Mouse (Mus musculus): ENCODE data around the gene Syngr4. TPM values are rescaled to one million over a fixed set of nuclear protein-coding genes. Genes with fewer than 3 reads are reported as not detected.
"Not testable (repeated sequence)": the region's sequence is repeated elsewhere in the genome, so short reads cannot be mapped to it uniquely, and the experiment has no call there.

Gene Syngr4
- total RNA-seq, 2 experiments from 2014 or later = not detected

DNA sequence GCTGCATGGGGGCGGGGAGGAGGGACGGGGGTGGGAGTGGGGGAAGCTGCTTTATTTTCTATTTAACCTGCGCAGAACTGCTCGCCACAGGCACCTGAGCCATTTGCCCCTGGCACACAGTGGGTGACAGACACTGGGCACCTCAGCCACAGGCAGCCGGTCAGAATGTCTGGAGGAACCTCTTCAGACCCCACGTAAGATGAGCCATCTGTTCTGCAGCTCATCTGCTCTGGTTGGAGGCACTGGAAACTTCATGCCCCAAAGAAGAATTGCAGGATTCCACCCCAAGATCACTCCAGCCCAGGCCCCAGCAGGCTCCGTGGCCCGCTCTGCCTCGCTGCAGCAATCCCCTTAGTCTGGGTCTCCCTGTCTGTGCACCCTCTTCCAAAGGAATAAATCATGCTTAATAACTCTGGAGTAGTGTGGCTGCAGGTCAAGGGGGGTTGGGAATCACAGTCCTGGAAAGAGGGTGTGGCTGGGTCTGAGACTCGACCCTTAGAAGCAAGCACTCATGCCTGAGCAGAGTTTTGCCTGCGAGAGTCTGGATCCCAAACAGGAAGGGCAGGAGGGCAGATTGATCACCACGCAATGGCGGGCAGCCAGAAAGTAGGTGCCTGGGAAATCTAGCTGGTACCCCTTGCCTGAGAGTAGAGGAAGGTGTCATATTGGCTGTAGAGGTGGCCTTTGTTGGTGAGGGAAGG is 20.6 kb upstream of the Syngr4 start:
- DNase-seq = peak in 1 of 2 experiments; percentile 20

DNA sequence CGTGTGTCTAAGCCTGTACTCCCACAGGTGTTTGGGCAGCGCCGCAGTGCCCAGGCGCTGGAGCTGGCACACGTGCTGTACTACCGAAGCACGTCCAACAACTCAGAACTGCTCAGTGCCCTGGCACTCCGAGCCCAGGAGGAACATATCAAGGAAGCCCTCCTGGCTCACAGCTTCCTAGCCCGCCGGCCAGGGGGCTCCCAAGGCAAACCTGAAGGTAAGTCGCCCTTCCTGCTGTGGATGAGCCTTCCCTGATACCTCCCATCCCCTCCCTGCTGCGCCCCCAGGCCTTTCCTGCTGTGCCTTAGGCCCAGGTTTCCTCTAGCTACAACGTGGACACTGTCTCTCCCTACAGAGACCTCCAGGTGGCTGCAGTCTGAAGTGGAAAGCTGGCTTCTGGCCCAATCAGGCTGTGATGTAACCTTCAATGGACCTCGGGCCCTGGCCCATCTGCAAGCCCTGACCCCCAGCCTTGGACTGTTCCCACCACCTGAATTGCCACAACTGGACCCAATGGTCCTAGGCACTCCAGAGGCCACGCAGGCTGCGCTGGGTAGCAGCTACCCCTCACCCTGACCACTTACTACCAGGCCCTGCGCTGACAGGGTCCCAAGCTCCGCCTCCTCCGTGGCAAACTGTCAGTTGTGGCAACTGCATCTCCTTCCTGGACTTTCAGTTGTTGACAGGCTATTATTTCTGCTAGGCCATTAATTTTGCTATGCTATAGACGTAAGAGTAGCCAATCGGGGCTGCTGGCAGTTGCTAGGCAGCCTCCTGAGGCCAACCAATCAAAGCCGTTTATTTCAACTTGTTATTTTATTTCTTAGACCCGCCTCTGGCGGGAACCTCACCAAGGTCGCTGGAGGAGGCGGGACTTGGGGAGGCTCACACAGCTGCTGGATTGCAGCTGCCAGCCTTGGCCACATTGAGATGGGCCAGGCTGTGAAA is 19.8 kb upstream of the Syngr4 start:
- peak; percentile 78 to 82 for DNase-seq
- intact Hi-C loops (cut with DNase I) = no loop called here

More for the DNA sequence above, 20.6 kb upstream of the Syngr4 start:
- intact Hi-C loops (cut with DNase I) = no loop called here

DNA sequence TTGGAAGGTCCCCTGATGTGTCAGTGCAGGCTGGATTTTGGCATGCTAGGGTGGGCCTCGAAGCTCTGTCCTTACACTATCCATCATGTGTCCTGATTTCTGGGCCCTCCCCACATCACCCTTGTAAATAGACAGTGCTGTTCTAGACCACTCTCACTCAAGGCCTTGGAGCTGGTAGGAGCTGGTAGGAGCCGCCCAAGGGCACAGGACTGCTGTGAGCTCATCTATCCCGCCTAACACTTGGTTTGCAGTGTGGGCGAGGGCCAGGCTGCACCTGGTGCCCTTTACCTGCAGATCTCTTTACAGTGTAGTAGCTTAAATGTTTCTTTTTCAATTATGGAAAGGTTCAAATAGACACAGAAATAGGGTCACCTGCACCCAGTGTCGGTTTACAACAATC is 18.5 kb upstream of the Syngr4 start:
- intact Hi-C loops (cut with DNase I) = no loop called here
- no peak for DNase-seq

DNA sequence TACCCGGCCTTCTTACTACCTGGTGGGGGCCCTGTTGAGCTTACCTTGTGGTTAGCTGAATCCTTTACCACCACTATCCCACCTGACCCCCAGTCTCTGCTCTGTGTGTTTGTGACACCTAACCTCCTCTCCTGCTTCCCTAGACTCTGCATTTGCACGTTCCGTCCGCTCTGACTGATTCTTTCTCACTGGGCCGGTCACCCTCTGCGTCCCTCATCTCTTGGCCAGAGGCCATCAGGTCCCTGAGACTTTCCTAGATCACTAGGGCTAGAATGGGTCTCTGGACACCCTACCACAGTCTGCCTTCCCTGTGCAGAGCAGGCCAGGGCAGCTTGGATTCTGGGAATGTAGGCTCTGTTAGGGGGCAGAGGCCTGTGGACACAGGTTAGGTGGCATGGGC is 17.6 kb upstream of the Syngr4 start:
- intact Hi-C loops (cut with DNase I) = no loop called here
- no peak for DNase-seq

DNA sequence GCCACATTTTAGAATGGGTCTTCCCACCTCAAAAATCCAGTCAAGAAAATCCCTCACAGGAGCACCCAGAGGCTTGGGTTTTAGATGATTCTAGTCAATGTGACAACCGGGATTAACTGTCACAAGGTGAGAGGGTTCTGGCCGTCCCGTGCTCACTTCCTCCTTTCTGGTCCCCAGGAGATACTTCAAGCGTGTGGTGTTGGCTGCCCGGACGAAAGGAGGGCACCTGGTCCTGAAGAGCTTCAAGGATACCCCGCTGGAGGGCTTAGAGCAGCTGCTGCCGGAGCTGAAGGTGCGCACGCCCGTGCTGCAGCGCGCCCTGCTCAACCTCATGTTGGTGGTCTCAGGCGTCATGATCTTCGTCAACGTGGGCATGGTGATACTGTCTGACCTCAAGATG is 12.6 kb upstream of the Syngr4 start:
- no peak for DNase-seq
- intact Hi-C loops (cut with DNase I) = no loop called here

DNA sequence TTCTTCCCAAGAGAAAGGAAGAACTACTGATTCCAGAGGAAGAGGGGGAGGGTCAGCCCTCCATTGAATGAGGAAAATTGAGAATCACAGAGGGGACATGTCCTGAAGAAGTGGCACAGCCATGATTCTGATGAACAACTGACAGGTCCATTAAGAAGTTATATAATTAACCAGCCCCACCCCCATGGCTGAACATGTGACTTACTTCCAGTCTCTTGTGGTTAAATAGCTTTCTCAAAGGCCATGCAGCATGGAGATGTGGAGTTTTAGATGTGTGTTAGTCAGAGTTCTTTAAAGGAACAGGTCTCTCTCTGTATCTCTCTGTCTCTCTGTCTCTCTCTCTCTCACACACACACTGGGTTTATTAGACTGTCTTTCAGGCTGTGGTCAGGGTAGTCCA is 11.9 kb upstream of the Syngr4 start:
- no peak for DNase-seq
- intact Hi-C loops (cut with DNase I) = no loop called here

DNA sequence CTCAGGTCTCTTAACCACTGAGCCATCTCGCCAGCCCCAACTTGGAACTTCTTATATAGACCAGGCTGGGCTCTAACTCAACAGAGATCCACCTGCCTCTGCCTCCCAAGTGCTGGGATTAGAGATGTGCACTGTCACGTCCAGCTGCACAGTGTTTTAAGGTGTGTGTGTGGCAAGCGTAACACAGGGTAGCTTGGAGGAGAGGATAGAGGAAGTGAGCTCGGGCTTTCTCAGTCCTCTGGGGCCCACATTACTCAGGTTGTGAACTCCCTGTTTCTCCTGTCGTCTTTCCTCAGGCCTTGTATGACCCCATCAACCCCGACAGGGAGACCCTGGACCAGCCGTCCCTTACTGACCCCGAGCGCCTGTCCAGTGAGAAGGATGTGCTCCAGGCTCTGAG is 10.1 kb upstream of the Syngr4 start:
- DNase-seq = no peak
- intact Hi-C loops (cut with DNase I) = no loop called here

DNA sequence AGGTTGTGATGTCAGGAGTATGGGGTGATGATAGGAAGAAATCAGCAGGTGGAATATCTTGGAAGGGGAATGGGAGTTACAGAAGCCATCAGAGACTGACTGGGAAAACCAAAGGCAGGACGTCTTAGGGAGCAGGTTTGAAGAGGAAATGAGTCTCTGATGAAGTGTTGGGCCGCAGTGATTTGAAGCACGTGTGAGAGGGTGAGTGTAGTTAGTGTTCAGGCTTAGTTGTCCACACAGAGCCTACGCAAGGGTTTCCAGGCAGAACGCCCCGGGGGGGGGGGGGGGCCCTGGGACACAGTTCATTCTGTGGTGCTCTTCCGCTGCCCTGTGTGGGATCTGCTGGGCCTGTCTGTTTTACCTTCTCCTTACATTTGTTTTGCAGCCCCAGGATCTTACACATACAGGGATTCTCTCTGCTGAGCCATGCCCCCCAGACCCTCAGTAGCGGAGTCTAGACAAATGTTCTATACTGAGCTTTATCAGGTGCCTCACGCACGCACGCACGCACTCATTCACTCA is 6.0 kb upstream of the Syngr4 start:
- no peak for DNase-seq
- intact Hi-C loops (cut with DNase I) = no loop called here

DNA sequence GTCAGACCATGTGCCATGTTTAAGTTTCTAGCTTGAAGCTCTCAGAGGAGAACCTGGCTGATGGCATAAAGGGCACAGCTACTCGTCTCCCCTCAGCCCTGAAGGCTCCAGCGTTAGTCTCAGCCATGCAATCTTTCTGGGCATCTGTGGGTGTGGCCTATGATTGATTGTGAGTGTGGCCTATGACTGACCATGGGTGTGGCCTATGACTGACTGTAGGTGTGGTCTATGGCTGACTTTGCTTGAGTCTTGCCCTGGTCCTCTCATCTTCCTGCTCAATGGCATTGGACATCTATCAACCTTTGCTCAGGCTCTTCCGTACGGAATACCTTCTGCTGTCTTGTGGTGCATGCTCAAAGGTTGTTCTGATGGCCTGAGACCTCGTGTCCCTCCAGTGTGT is 5.0 kb upstream of the Syngr4 start:
- no peak for DNase-seq
- intact Hi-C loops (cut with DNase I) = no loop called here

DNA sequence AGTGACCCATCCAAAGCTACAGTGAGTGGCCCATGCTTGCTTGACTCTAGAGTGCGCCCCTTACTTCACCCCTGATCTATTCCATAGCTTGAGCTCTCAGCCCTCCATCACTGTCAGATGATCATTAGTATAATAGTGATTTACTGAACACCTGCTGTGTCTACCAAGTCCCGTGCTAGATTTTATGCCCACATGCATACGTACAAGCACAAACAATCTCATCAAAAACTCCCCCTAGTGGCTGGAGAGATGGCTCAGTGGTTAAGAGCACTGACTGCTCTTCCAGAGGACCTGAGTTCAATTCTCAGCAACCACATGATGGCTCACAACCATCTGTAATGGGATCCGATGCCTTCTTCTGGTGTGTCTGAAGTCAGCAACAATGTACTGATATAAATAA is 1.6 kb upstream of the Syngr4 start:
- intact Hi-C loops (cut with DNase I); DNase-seq: not testable (repeated sequence)

DNA sequence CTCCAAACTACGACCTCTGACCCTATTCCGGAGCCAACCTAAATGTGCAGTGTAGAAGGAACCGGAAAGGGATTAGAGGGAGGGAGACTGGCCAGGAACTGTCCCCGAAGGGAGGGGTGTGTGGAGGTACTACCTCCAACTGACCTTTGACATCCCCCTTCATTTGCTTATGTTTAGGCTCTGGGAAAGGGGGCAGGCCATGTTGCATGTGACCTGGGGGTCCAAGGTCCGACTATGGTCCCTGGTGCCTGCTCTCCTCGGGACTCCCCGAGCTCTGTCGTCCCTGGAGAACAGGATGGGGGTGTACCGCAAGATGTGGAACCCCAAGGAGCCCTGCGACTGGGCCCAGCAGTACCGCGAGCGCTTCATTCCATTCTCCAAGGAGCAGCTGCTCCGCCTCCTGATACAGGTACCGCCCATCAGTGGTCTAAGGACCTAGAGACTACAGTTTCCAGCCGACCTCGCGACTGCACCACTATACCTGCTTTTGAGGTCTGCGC is 794 bp upstream of the Syngr4 start:
- intact Hi-C loops (cut with DNase I) = loop anchor here (2.0 kb wide), 2 partner anchors 23 to 25 kb away; partner anchors contain the start of genes Emp3 and Kdelr1
- DNase-seq = peak; percentile 44 to 61

DNA sequence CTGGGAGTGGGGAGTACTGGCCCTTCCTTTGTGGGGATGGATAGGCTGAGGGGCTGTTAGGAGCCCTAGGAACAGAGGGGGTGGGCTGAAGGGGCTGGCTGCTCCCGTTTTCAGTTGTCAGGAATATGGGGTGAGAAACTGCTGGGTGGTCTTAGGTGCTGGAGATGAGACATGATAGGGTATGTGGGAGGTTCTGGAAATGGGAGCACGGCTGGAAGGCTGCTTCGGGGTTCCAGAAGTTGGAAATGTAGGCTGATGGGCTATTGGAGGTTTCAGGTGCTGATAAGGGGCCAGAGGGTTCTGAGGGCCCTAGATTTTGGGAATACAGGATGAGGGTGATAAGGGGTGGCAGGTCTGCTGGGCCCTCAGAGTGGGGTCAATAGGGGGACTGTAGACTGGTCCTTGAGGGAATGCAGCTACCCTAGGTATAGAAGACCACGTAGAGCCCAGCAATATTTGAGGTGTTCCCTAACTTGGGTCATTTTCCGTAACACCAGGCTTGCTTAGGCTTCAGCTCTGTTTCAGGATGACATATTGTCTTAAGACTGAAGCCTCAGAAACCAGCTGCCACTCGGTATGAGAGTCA is 490 bp downstream of the Syngr4 start:
- DNase-seq = no peak
- intact Hi-C loops (cut with DNase I) = loop anchor here (2.0 kb wide), 2 partner anchors 23 to 25 kb away; partner anchors contain the start of genes Emp3 and Kdelr1

DNA sequence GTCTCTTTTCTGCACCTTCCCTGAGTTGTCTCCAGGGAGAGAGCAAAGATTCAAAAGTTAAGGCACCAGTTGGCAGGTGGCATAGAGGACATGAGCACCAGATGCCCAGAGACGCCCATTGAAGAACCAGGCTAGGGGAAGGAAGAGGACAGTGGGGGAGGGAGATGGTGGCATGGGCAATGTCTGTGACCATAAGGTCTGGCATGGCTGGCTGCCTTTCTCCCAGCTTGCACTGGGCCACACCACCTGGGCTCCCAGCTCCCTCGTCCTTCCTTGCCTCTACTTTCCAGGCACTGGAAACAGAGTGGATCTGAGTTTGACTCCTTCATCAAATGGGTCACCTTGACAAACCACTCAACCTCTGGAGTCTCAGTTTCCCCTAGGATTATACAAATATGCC is 3.9 kb downstream of the Syngr4 start:
- intact Hi-C loops (cut with DNase I) = no loop called here

DNA sequence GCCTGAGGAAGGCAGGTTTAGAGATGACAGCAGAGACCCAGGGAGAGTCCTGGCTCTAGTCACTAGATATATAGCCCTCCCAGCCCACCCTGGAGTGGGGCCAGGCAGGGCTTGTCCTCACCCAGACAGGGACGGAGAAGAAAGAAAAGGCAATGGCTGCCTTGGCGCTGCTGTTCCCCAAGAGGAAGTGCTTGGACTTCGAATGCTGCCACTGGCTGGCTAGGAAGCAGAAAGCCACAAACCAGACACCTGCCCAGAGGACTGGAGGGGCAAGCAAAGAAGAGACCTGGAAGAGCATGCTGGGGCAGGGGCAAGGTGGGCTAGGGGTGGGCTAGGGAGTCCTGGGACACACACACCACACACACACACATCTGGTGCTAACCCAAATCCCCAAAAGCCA is 9.3 kb downstream of the Syngr4 start:
- DNase-seq = no peak
- intact Hi-C loops (cut with DNase I) = no loop called here

More for the DNA sequence above, 3.9 kb downstream of the Syngr4 start:
- no peak for DNase-seq

DNA sequence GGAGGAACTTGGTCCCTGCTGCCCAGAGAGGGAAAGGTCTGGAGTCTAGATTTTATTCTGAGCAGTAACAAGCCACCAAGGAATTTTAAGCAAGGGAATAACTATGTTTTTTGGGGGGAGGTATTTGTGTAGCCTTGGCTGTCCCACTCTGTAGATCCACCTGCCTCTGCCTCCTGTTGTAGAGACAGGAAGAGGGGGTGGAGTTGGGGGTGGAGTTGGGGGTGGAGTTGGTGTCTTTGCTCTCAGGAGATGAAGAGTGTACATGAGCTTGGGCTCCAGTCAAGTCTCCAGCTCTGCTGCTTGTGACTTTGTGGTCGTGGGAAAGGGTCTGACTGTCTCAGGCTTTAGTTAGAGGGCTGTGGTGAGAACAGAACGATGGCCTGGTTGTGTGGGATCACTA is 15.5 kb downstream of the Syngr4 start:
- DNase-seq = no peak
- intact Hi-C loops (cut with DNase I) = no loop called here

DNA sequence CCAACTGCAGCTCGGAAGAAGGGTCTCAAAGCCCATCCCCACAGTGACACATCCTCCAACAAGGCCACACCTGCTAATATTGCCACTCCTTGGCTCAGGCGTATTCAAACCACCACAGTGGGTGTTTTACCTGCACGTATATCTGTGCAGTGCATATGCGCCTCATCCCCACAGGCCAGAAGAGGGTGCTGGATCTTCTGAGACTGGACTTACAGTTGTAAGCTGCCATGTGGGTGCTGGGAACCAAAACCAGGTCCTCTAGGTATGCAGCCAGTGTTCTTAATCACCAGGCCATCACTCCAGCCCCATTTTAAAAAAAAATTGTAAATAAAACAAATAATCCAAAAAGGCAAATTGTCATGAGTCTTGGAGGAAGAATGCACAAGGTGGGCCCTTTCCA is 16.0 kb downstream of the Syngr4 start:
- no peak for DNase-seq
- intact Hi-C loops (cut with DNase I) = no loop called here

DNA sequence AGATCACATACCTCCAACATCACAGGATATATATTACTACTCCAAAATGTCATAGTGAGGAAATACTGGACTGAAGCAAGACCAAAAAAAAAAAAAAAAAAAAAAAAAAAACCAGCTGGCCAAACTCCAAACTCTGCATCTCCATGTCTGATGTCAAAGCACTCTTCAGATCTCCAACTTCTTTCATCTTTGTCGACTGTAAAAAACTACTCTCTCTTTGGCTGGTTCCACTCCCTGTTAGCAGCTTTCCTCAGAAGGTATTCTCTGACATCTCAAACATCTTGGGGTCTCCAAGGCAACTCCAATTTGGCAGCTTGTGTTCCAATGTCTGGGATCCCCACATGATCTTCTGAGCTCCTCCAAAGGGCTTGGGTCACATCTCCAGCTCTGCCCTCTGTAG is 18.2 kb downstream of the Syngr4 start, which contains the start of gene Grin2d:
Gene Grin2d, minus strand, starts transcription at position 101 of the 400 bp plus-strand sequence.
- intact Hi-C loops (cut with DNase I); DNase-seq: not testable (repeated sequence)

DNA sequence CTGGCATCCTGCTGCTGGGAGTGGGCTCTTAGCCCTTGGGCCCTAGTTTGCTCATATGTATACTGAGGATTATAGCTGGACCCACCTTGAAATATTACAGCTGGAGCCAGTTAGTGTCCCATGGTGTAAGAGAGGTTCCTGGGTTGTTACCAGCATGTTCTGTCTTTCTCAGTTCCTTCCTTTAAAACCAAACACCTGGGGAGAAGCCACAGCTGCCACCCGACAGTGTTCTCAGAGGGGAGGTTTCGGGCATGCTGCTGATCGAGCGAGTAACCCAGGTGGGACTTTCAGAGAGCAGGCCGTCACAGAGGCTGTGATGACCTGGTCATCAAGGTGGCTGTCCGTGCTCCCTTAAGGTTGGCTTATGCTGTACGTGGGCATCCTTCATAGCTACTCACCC is 19.6 kb downstream of the Syngr4 start:
- intact Hi-C loops (cut with DNase I) = no loop called here
- DNase-seq = no peak

DNA sequence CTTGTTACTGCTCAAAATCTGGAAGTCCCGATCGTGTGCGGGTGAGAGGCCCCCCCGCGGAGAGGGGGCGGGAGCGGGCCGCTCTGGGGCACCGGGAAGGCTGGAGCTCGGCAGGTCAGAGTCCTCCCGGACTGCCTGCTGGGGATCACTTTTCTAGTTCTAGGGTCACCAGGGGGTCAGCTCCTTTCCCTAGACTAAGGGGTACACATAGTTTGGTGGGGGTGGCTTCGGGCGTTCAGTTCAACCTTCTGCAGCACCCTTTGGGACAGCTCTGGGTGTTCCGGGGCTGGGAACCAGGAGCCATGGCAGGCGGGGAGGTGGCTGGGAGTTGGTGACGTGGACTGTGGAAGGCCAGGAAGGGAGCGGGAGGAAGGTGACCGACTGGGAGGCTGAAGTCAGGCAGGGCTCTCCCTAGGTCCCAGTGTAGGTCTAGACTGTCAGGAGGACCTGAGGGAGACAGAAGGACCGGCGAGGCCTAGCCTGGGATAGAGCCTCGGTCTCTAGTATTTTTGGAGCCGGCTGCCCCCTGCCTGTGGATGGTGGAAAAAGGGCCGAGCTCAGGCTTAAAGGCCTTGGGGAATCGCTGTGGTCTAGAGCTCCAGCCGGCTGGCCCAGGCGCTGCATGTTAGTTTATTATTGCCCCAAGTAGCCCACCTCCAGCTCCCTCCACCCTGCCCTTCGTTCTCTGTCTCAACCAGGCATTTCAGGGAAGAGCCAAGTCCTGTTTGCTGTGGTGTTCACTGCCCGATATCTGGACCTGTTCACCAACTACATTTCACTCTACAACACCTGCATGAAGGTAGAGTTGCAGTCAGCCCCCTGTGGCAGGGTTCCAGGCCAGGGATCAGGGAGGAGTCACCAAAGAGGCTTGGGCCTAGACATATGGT is 23.2 kb downstream of the Syngr4 start:
- DNase-seq = peak; percentile 65 to 71
- intact Hi-C loops (cut with DNase I) = loop anchor here (2.0 to 5.0 kb wide), 4 partner anchors 23 to 134 kb away; partner anchors contain the start of genes Ccdc114, Syngr4 and Tmem143
